Mouse (Mus musculus) Patski (cell line): ENCODE measurements at regions not wholly inside any gene's neighbourhood (a gene's known extent, or its start where the extent isn't known, plus 50 kb on each side); places are given as distances from the start of the nearest gene placed in this dataset.

Source experiments
- ATAC-seq: fragments of 100-300 bp; one replicate; pipeline ENCODE4 v1.8.0; 2021
- CTCF ChIA-PET: fragments of 350-600 bp; sonication (Branson Sonifier 250); formaldehyde crosslinking; loops from one replicate; lab custom pipeline; 2022; ENCODE audit warnings: inconsistent platforms; lab: Charles Lee
- POLR2A ChIA-PET: fragments of 350-600 bp; sonication (Branson Sonifier 250); formaldehyde crosslinking; loops from one replicate; lab custom pipeline; 2022; ENCODE audit warnings: antibody characterized with exemption, inconsistent platforms; lab: Charles Lee
- DNase-seq: peaks from one replicate; pipeline ENCODE4 v3.0.0-alpha.2; 2011; ENCODE audit warnings: low read depth, low spot score
- H3K27me3 ChIP-seq: fragments of 371-371 bp; one replicate; pipeline ENCODE4 v1.5.1; 2021
- CTCF ChIP-seq: fragments of 100-300 bp; IDR thresholded peaks from one replicate; pipeline ENCODE4 v1.5.1; 2021
- in situ Hi-C: fragments of 300-500 bp; cut with MboI; formaldehyde crosslinking; loops from 3 replicates; pipeline ENCODE4 v1.11.1; 2018; ENCODE audit warnings: low pct_unique_long_range_greater_than_20kb, mixed read lengths

DNA sequence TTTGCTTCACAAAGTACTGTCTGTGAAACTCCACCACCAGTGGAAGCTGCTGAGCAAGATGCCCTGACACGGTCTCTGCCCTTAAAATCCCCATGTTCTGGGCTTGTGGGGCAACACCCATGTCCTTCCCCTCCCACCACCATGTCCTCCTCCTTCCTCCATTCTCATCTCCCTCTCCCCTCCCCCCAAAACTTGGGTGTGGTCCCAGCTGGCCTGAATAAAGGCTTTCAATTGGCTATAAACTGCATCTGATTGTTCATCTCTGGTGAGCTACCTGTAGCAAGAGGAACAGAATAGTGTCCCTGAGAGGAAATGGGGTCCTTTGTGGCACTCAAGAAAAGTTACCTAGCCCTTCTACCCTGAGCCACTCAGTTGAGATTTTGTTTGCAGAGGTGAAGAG, 91.8 kb downstream of the Slc16a9 start:
- in situ Hi-C loops: no loop called here
- DNase-seq (no peak), ATAC-seq (no peak)
- TF ChIP-seq CTCF: no peak
- ChIA-PET POLR2A (no interaction called here), CTCF (interaction anchor here (1.1 to 1.3 kb wide), 2 partner anchors 9 to 18 kb away, joined by 3 to 4 read pairs; no protein-coding TSS in a partner anchor)
- no peaks in the 10 kb centered on the region for H3K27me3 ChIP-seq

DNA sequence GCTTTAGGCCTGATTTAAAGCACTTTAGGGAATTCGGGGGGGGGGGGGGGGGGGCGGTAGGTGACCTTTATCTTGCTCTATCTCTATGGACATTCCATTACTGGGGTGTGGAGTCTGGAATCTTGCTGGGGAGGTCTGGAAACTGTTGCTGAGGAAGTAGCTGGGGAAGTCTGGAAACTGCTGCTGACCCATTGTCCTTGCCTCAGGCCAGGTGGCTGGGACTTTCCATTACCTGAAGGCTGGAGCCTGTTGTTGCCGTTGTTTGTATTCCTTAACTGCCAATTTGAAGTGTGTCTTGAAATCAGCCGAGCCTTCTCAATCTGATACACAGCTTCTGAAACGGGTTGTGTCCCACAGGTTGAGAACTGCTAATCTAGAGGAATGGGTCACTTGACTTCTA, 80.9 kb upstream of the Fam13c start:
- no peak for TF ChIP-seq CTCF

GRCm38 (mm10) chr10:70359834-70360233, 80.4 kb upstream of the Fam13c start:
- ATAC-seq: no peak
- no peak for DNase-seq
- CTCF ChIA-PET: interaction anchor here (1.0 kb wide), 1 partner anchor 205 kb away, joined by 3 read pairs; no protein-coding TSS in a partner anchor
- in situ Hi-C loops: loop anchor here (10.0 kb wide), 1 partner anchor 195 kb away; no protein-coding TSS in a partner anchor
- no peaks in the 10 kb centered on the region for H3K27me3 ChIP-seq
- TF ChIP-seq CTCF: no peak
- POLR2A ChIA-PET: no interaction called here

More for the DNA sequence above, 80.9 kb upstream of the Fam13c start:
- POLR2A ChIA-PET: no interaction called here
- in situ Hi-C loops: no loop called here
- ATAC-seq (no peak), DNase-seq (no peak)
- no peaks in the 10 kb centered on the region for H3K27me3 ChIP-seq
- CTCF ChIA-PET: interaction anchor here (1.0 kb wide), 1 partner anchor 205 kb away, joined by 3 read pairs; no protein-coding TSS in a partner anchor

DNA sequence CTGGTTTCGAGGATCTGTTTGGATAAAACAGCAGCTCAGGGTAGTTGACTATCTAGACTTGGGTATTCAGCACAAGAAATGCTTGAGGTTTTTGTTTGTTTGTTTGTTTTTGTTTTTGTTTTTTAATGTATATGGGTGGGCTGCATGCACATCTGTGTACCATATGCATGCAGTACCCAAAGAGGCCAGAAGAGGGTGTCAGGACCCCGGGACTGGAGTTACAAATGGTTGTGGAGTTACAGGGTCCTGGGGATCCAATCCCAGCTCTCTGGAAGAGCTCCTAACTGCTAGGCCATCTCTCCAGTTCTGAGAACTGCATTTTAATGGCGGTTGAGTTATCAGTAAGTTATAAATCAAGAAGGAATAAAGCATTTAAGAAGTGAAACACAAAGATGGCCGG, 77.2 kb upstream of the Fam13c start:
- DNase-seq (no peak), ATAC-seq (no peak)
- POLR2A ChIA-PET: no interaction called here
- in situ Hi-C loops: loop anchor here (10.0 kb wide), 1 partner anchor 192 kb away; no protein-coding TSS in a partner anchor
- TF ChIP-seq CTCF: peak; percentile 70
- CTCF ChIA-PET: interaction anchor here (0.6 to 1.2 kb wide), 3 partner anchors 144 to 452 kb away, joined by 3 to 4 read pairs (median 4); no protein-coding TSS in a partner anchor
- H3K27me3 ChIP-seq: no peaks in the 10 kb centered on the region

GRCm38 (mm10) chr10:70364218-70364975, 75.9 kb upstream of the Fam13c start:
- in situ Hi-C loops: loop anchor here (10.0 kb wide), 1 partner anchor 190 kb away; no protein-coding TSS in a partner anchor
- no peak for DNase-seq
- no peak for ATAC-seq
- POLR2A ChIA-PET: no interaction called here
- H3K27me3 ChIP-seq: no peaks in the 10 kb centered on the region
- CTCF ChIA-PET: interaction anchor here (0.8 to 1.1 kb wide), 3 partner anchors 9 to 202 kb away, joined by 3 to 4 read pairs (median 3); no protein-coding TSS in a partner anchor
- TF ChIP-seq CTCF: no peak

GRCm38 (mm10) chr10:70364976-70365345, 75.3 kb upstream of the Fam13c start:
- DNase-seq: no peak
- no peak for TF ChIP-seq CTCF
- in situ Hi-C loops: loop anchor here (5.0 to 10.0 kb wide), 2 partner anchors 137 to 190 kb away; no protein-coding TSS in a partner anchor
- H3K27me3 ChIP-seq: no peaks in the 10 kb centered on the region
- no peak for ATAC-seq
- ChIA-PET POLR2A (no interaction called here), CTCF (interaction anchor here (1.1 kb wide), 1 partner anchor 202 kb away, joined by 3 read pairs; no protein-coding TSS in a partner anchor)

- ATAC-seq: no peak
- H3K27me3 ChIP-seq: no peaks in the 10 kb centered on the region
- ChIA-PET POLR2A (interaction anchor here (0.5 kb wide), 1 partner anchor 46 kb away, joined by 5 read pairs; no protein-coding TSS in a partner anchor), CTCF (interaction anchor here (1.1 kb wide), 1 partner anchor 201 kb away, joined by 3 read pairs; no protein-coding TSS in a partner anchor)
- DNase-seq: no peak
- in situ Hi-C loops: loop anchor here (5.0 to 10.0 kb wide), 2 partner anchors 137 to 189 kb away; no protein-coding TSS in a partner anchor
- TF ChIP-seq CTCF: no peak
Measured at GRCm38 (mm10) chr10:70365504-70365903, 74.8 kb upstream of the Fam13c start.

- in situ Hi-C loops: loop anchor here (5.0 to 10.0 kb wide), 2 partner anchors 134 to 187 kb away; no protein-coding TSS in a partner anchor
- TF ChIP-seq CTCF: no peak
- POLR2A ChIA-PET: no interaction called here
- CTCF ChIA-PET: interaction anchor here (3.6 kb wide), 1 partner anchor 138 kb away, joined by 23 read pairs; no protein-coding TSS in a partner anchor
- DNase-seq: no peak
- no peaks in the 10 kb centered on the region for H3K27me3 ChIP-seq
- no peak for ATAC-seq
Measured at GRCm38 (mm10) chr10:70367866-70368265, 72.4 kb upstream of the Fam13c start.

- ChIA-PET POLR2A (interaction anchor here (1.0 kb wide), 1 partner anchor 172 kb away, joined by 3 read pairs; no protein-coding TSS in a partner anchor), CTCF (interaction anchor here (0.7 to 3.6 kb wide), 6 partner anchors 11 to 452 kb away, joined by 3 to 23 read pairs (median 4); no protein-coding TSS in a partner anchor)
- DNase-seq (no peak), ATAC-seq (no peak)
- TF ChIP-seq CTCF: peak; percentile 78
- H3K27me3 ChIP-seq: no peaks in the 10 kb centered on the region
- in situ Hi-C loops: loop anchor here (5.0 to 10.0 kb wide), 2 partner anchors 134 to 186 kb away; no protein-coding TSS in a partner anchor
Measured at GRCm38 (mm10) chr10:70368685-70369084, 71.6 kb upstream of the Fam13c start.

DNA sequence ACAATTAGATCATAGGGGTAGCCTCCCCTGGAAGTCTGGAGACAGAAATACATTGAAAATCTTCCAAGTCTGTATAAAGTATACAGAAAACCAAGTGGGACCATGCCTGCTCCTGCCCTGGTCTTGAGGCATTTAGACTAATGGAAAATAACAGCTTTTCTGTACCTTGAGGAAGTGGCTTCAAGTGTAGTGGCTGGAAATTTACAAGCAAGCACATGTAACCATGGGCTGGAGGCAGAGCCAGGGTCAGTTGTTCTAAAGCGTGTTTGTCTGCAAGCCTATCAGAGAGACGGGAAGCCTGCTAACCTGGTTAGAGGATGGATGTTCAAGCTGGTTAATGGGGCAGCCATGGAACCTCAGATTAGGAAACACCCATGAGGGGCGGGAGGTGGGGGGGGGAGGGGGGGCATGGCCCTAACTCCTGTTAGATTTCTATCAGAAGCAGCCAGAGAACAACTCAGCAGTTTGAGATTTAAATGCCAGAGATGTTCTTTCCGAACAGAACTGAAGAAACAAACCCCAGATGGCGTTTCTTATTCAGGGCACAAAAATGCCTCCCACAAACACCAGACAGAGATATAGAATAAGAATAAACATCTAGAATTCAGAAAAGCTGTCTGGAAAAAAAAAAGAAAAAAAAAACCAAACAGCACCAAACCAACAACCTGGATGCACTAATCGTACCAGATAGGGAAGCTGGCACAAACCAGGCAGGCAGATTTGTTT, 67.7 kb upstream of the Fam13c start:
- no peak for ATAC-seq
- TF ChIP-seq CTCF: no peak
- POLR2A ChIA-PET: interaction anchor here (0.5 to 0.9 kb wide), 3 partner anchors 21 to 96 kb away, joined by 3 to 8 read pairs (median 3); no protein-coding TSS in a partner anchor
- CTCF ChIA-PET: interaction anchor here (0.9 to 1.5 kb wide), 3 partner anchors 9 to 124 kb away, joined by 3 to 7 read pairs (median 4); no protein-coding TSS in a partner anchor
- in situ Hi-C loops: no loop called here
- no peaks in the 10 kb centered on the region for H3K27me3 ChIP-seq
- no peak for DNase-seq
